In genomic region chr4:141120700-141121099, GRCm38 (mm10) we compare ENCODE assay signal across 8 mouse cellular contexts. TPM values are rescaled to one million over a fixed set of nuclear protein-coding genes. Genes with fewer than 3 reads are reported as not detected.
DNase-seq lines count a peak whose midpoint lies in the region; ATAC-seq lines count a peak whose summit lies in the region.

No protein-coding gene starts in this region.

- no peak overlapping the region for H3K27ac ChIP-seq in heart, embryonic 11.5 days (ENCODE audit: low read depth, low read length)
- no peak overlapping the region for H3K27ac ChIP-seq in lung, embryonic 16.5 days (ENCODE audit: low read length)

- ATAC-seq in heart, embryonic 11.5 days (replicated peaks; ENCODE audit: insufficient number of reproducible peaks, low FRiP score, low TSS enrichment): 0 out of 2 replicates have a peak, but pooled peaks have one; percentile 15
- peak; percentile 71 for ATAC-seq in frontal cortex, adult (ENCODE audit: low TSS enrichment)
- peak; percentile 57; the same call in 1 of the 2 replicates for ATAC-seq in lung, embryonic 16.5 days (ENCODE audit: low read depth)
- ATAC-seq in erythroid progenitor cell, adult 5-6 weeks (replicated peaks; ENCODE audit: low FRiP score, poor library complexity, severe bottlenecking): no peak

- H3K36me3 ChIP-seq in heart, embryonic 11.5 days (ENCODE audit: control insufficient read depth, insufficient read depth, low read length): peaks cover 14% of the 10 kb centered on the region; the same call in 1 of the 2 replicates
- peaks cover 20% of the 10 kb centered on the region for H3K36me3 ChIP-seq in lung, embryonic 16.5 days (ENCODE audit: control insufficient read depth, insufficient read depth, low read length)

- H3K27me3 ChIP-seq in heart, embryonic 11.5 days (ENCODE audit: control insufficient read depth, insufficient read depth, low read length): no peaks in the 10 kb centered on the region
- no peaks in the 10 kb centered on the region for H3K27me3 ChIP-seq in lung, embryonic 16.5 days (ENCODE audit: control insufficient read depth, insufficient read depth, low read depth, low read length)

- H3K4me3 ChIP-seq in heart, embryonic 11.5 days (ENCODE audit: low read depth, low read length): no peak overlapping the region
- H3K4me3 ChIP-seq in lung, embryonic 16.5 days (ENCODE audit: low read length): no peak overlapping the region

- WGBS in heart, embryonic 11.5 days (ENCODE audit: insufficient replicate concordance): 27% methylated on average over 11 of the region's 11 CpGs
- WGBS in lung, embryonic 16.5 days: 20% methylated on average over 11 of the region's 11 CpGs

- no peak for DNase-seq in heart, adult 9 months (ENCODE audit: low spot score in 2 of 2)
- DNase-seq in ZHBTc4 (ENCODE audit: low read depth, low spot score): peak; percentile 91
- peak; percentile 84 to 86 for DNase-seq in kidney, postnatal 4 days
- DNase-seq in right cerebral cortex, adult 2 months (ENCODE audit: low spot score in 2 of 2): peak; percentile 80 to 83

- H3K9ac ChIP-seq in heart, embryonic 11.5 days (ENCODE audit: low read depth, low read length): no peak overlapping the region
- no peak overlapping the region for H3K9ac ChIP-seq in lung, embryonic 16.5 days (ENCODE audit: low read length)

- peaks cover 24% of the 10 kb centered on the region for H3K4me1 ChIP-seq in heart, embryonic 11.5 days (ENCODE audit: control insufficient read depth, insufficient read depth, low read length)
- peaks cover 11% of the 10 kb centered on the region; the same call in 1 of the 2 replicates for H3K4me1 ChIP-seq in lung, embryonic 16.5 days (replicated peaks; ENCODE audit: control insufficient read depth, insufficient read depth, low read length)

- no peak overlapping the region for H3K4me2 ChIP-seq in heart, embryonic 11.5 days
- H3K4me2 ChIP-seq in lung, embryonic 16.5 days (ENCODE audit: low read depth, low read length): no peak overlapping the region

- H3K9me3 ChIP-seq in heart, embryonic 11.5 days (replicated peaks; ENCODE audit: control insufficient read depth, low read length): no peaks in the 10 kb centered on the region
- H3K9me3 ChIP-seq in lung, embryonic 16.5 days (ENCODE audit: control insufficient read depth, low read length): no peaks in the 10 kb centered on the region

RNA-seq across cellular contexts. Expression of gene Szrd1, which starts 18.9 kb away (rescaled TPM):
- 23.6 and 25.7 TPM in 2 replicates for polyA plus RNA-seq in heart, embryonic 11.5 days (2014; fragmentation: Nextera tagmentation; extraction: Ambion mirVana)
- polyA plus RNA-seq in lung, embryonic 16.5 days (2015; fragmentation: Nextera tagmentation; extraction: Ambion mirVana): 42.4 and 44.6 TPM in 2 replicates
- 13.7 and 19.3 TPM in 2 replicates for total RNA-seq in erythroid progenitor cell, adult 5-6 weeks (2015; ENCODE audit: low replicate concordance)
- total RNA-seq in erythroid progenitor cell, adult 5-6 weeks (2017; ENCODE audit: low replicate concordance): 14.8 and 20.2 TPM in 2 replicates

RNA-seq across cellular contexts. Expression of gene Fbxo42, which starts 27.0 kb away (rescaled TPM):
- 18.5 and 19.3 TPM in 2 replicates for polyA plus RNA-seq in heart, embryonic 11.5 days (2014; fragmentation: Nextera tagmentation; extraction: Ambion mirVana)
- 19.3 and 21.1 TPM in 2 replicates for polyA plus RNA-seq in lung, embryonic 16.5 days (2015; fragmentation: Nextera tagmentation; extraction: Ambion mirVana)
- 37.5 and 43.6 TPM in 2 replicates for total RNA-seq in erythroid progenitor cell, adult 5-6 weeks (2015; ENCODE audit: low replicate concordance)
- total RNA-seq in erythroid progenitor cell, adult 5-6 weeks (2017; ENCODE audit: low replicate concordance): 37.2 and 39.9 TPM in 2 replicates

RNA-seq across cellular contexts. Expression of gene Spata21, which starts 32.6 kb away (rescaled TPM):
- polyA plus RNA-seq in heart, embryonic 11.5 days (2014; fragmentation: Nextera tagmentation; extraction: Ambion mirVana): 0.64 TPM in 1 of 2 replicates, not detected in the other
- 0.14 and 0.51 TPM in 2 replicates for polyA plus RNA-seq in lung, embryonic 16.5 days (2015; fragmentation: Nextera tagmentation; extraction: Ambion mirVana)
- total RNA-seq in erythroid progenitor cell, adult 5-6 weeks (2015; ENCODE audit: low replicate concordance): not detected in 2 replicates
- not detected in 2 replicates for total RNA-seq in erythroid progenitor cell, adult 5-6 weeks (2017; ENCODE audit: low replicate concordance)

RNA-seq across cellular contexts. Expression of gene Necap2, which starts 42.5 kb away (rescaled TPM):
- polyA plus RNA-seq in heart, embryonic 11.5 days (2014; fragmentation: Nextera tagmentation; extraction: Ambion mirVana): 34.4 and 41.9 TPM in 2 replicates
- polyA plus RNA-seq in lung, embryonic 16.5 days (2015; fragmentation: Nextera tagmentation; extraction: Ambion mirVana): 108 and 116 TPM in 2 replicates
- 51.1 and 67.4 TPM in 2 replicates for total RNA-seq in erythroid progenitor cell, adult 5-6 weeks (2015; ENCODE audit: low replicate concordance)
- 45.2 and 108 TPM in 2 replicates for total RNA-seq in erythroid progenitor cell, adult 5-6 weeks (2017; ENCODE audit: low replicate concordance)

Comparison
In these comparisons a context has a peak if more than half of its experiments do, and no peak if none do; other contexts are left out.
1. DNase-seq: peak in ZHBTc4 (single experiment), kidney, postnatal 4 days (2 of 2) and right cerebral cortex, adult 2 months (2 of 2); none in heart, adult 9 months (0 of 2).